Mouse (Mus musculus) E14TG2a.4 (cell line): ENCODE measurements around the gene Pex3.

Experiments used
- CTCF ChIP-seq: conservative IDR thresholded peaks from 2 replicates; pipeline ENCODE4 v1.5.1; 2014; ENCODE audit warnings: low read length
- NANOG ChIP-seq: IDR thresholded peaks from 2 replicates; pipeline ENCODE4 v1.6.1; 2014; ENCODE audit warnings: borderline replicate concordance, low read length, mixed read lengths

- TF ChIP-seq CTCF, result no peak
- TF ChIP-seq NANOG, result no peak
Observed at GRCm38 (mm10) chr10:13596866-13597265, 43.9 kb upstream of the Pex3 start.
